Mouse (Mus musculus) C2C12 (cell line): ENCODE measurements at regions not wholly inside any gene's neighbourhood (a gene's known extent, or its start where the extent isn't known, plus 50 kb on each side); places are given as distances from the start of the nearest gene placed in this dataset.

Experiments used
- H3K27me3 ChIP-seq: one replicate; pipeline ENCODE4 v1.6.1; 2011; ENCODE audit not compliant: control insufficient read depth, insufficient read depth, insufficient read length
- H3K36me3 ChIP-seq: one replicate; pipeline ENCODE4 v1.6.1; 2011; ENCODE audit not compliant: control insufficient read depth, insufficient read depth
- H3K4me3 ChIP-seq: one replicate; pipeline ENCODE4 v1.5.1; 2011; ENCODE audit warnings: mild to moderate bottlenecking, control low read depth; ENCODE audit not compliant: poor library complexity, insufficient read depth, severe bottlenecking
- H3K79me2 ChIP-seq: one replicate; pipeline ENCODE4 v1.6.1; 2011; ENCODE audit not compliant: control insufficient read depth, insufficient read depth
- H3K79me3 ChIP-seq: one replicate; pipeline ENCODE4 v1.6.1; 2011; ENCODE audit warnings: low read depth, control low read depth
- H3ac ChIP-seq: one replicate; pipeline ENCODE3; 2011; ENCODE audit warnings: low read depth; ENCODE audit not compliant: control insufficient read depth, insufficient read length
- CEBPB ChIP-seq: IDR thresholded peaks from one replicate; pipeline ENCODE4 v1.6.1; 2011; ENCODE audit warnings: low read depth, mild to moderate bottlenecking, control low read depth, moderate library complexity
- CTCF ChIP-seq: IDR thresholded peaks from one replicate; pipeline ENCODE4 v1.5.1; 2011; ENCODE audit not compliant: control insufficient read depth, insufficient read depth, insufficient read length
- FOSL1 ChIP-seq: IDR thresholded peaks from one replicate; pipeline ENCODE4 v1.8.0; 2011; ENCODE audit warnings: mild to moderate bottlenecking, low read length; ENCODE audit not compliant: poor library complexity, insufficient read depth, severe bottlenecking
- MAX ChIP-seq: IDR thresholded peaks from one replicate; pipeline ENCODE4 v1.6.1; 2011; ENCODE audit warnings: mild to moderate bottlenecking, control low read depth
- MYOD1 ChIP-seq: IDR thresholded peaks from one replicate; pipeline ENCODE4 v1.6.1; 2011; ENCODE audit warnings: low read depth; ENCODE audit not compliant: control insufficient read depth, insufficient read length
- MYOG ChIP-seq: IDR thresholded peaks from one replicate; pipeline ENCODE4 v1.6.1; 2011; ENCODE audit not compliant: control insufficient read depth, insufficient read length; ENCODE audit errors: extremely low read depth
- USF1 ChIP-seq: IDR thresholded peaks from one replicate; pipeline ENCODE4 v1.6.1; 2011; ENCODE audit warnings: low read depth, mild to moderate bottlenecking, control low read depth, moderate library complexity

- no peaks in the 10 kb centered on the region for H3K36me3 ChIP-seq
- TF ChIP-seq MYOD1, result peak; percentile 36
- no peak for TF ChIP-seq USF1
- TF ChIP-seq CEBPB, result peak; percentile 16
- no peak for TF ChIP-seq CTCF
- peak; percentile 52 for TF ChIP-seq FOSL1
- H3K79me2 ChIP-seq, result no peaks in the 10 kb centered on the region
- H3K27me3 ChIP-seq, result no peaks in the 10 kb centered on the region
- no peaks in the 10 kb centered on the region for H3K79me3 ChIP-seq
- no peak overlapping the region for H3ac ChIP-seq
- no peak overlapping the region for H3K4me3 ChIP-seq
These were observed 67.9 kb upstream of the Bace2 start for GRCm38 (mm10) chr16:97288634-97289033.

GRCm38 (mm10) chr16:97292484-97293048 lies 64.0 kb upstream of the Bace2 start:
- no peaks in the 10 kb centered on the region for H3K36me3 ChIP-seq
- no peak overlapping the region for H3K4me3 ChIP-seq
- H3K79me3 ChIP-seq, result no peaks in the 10 kb centered on the region
- no peaks in the 10 kb centered on the region for H3K27me3 ChIP-seq
- TF ChIP-seq MAX (no peak), CEBPB (no peak), USF1 (no peak), FOSL1 (no peak), MYOG (no peak), CTCF (no peak), MYOD1 (no peak)
- H3K79me2 ChIP-seq, result no peaks in the 10 kb centered on the region
- H3ac ChIP-seq, result no peak overlapping the region

GRCm38 (mm10) chr16:97293273-97293672 lies 63.3 kb upstream of the Bace2 start:
- Histone ChIP-seq H3ac (no peak overlapping the region), H3K79me2 (no peaks in the 10 kb centered on the region), H3K4me3 (no peak overlapping the region), H3K79me3 (no peaks in the 10 kb centered on the region), H3K27me3 (no peaks in the 10 kb centered on the region), H3K36me3 (no peaks in the 10 kb centered on the region)
- TF ChIP-seq MYOD1 (no peak), CTCF (peak; percentile 47)

GRCm38 (mm10) chr16:97297140-97297539 lies 59.4 kb upstream of the Bace2 start:
- Histone ChIP-seq H3K36me3 (no peaks in the 10 kb centered on the region), H3K27me3 (no peaks in the 10 kb centered on the region), H3K79me3 (no peaks in the 10 kb centered on the region), H3ac (no peak overlapping the region), H3K4me3 (no peak overlapping the region), H3K79me2 (no peaks in the 10 kb centered on the region)
- no peak for TF ChIP-seq MAX
- TF ChIP-seq FOSL1, result no peak
- TF ChIP-seq MYOD1, result no peak
- TF ChIP-seq CEBPB, result no peak
- TF ChIP-seq CTCF, result no peak
- TF ChIP-seq MYOG, result no peak
- TF ChIP-seq USF1, result no peak

- Histone ChIP-seq H3K79me3 (no peaks in the 10 kb centered on the region), H3K79me2 (no peaks in the 10 kb centered on the region), H3K4me3 (no peak overlapping the region), H3K36me3 (no peaks in the 10 kb centered on the region), H3ac (no peak overlapping the region), H3K27me3 (no peaks in the 10 kb centered on the region)
- TF ChIP-seq MYOD1 (no peak), CTCF (no peak), USF1 (no peak), CEBPB (no peak), MAX (no peak), MYOG (no peak), FOSL1 (no peak)
These were observed 52.3 kb upstream of the Bace2 start for GRCm38 (mm10) chr16:97304156-97304735.
